Mouse (Mus musculus): Measurements from ENCODE around the gene Akr7a5. TPM values are rescaled to one million over a fixed set of nuclear protein-coding genes. Genes with fewer than 3 reads are reported as not detected.

The Akr7a5 gene
- total RNA-seq, 1 experiment = 24.7 TPM

GRCm38 (mm10) chr4:139307916-139308315 lies 2.6 kb upstream of the Akr7a5 start:
- in situ Hi-C loops (cut with MboI; ENCODE audit: low sequenced_read_pairs in 2 of 2, unreplicated experiment in 2 of 2) = no loop called here
- TF ChIP-seq ZNF384 (IDR thresholded peaks at IDR 0.05; ENCODE audit: low read depth, low read length) (no peak), CHD2 (IDR thresholded peaks at IDR 0.05; ENCODE audit: low read depth, low read length) (no peak), HCFC1 (IDR thresholded peaks at IDR 0.05; ENCODE audit: borderline replicate concordance, insufficient read depth, low read length) (no peak), MAFK (IDR thresholded peaks at IDR 0.05; ENCODE audit: insufficient read depth, low read depth, low read length) (no peak), ZC3H11A (IDR thresholded peaks at IDR 0.05; ENCODE audit: borderline replicate concordance, low read depth, low read length) (no peak)

GRCm38 (mm10) chr4:139309651-139310050 lies 893 bp upstream of the Akr7a5 start:
- H3K36me3 ChIP-seq (ENCODE audit: control insufficient read depth, insufficient read depth, low read length, poor library complexity, severe bottlenecking) = peaks cover 8% of the 10 kb centered on the region; the same call in 1 of the 2 replicates
- no peak for TF ChIP-seq ZNF384 (IDR thresholded peaks at IDR 0.05; ENCODE audit: low read depth, low read length)
- TF ChIP-seq CHD2 (IDR thresholded peaks at IDR 0.05; ENCODE audit: low read depth, low read length) = no peak
- TF ChIP-seq HCFC1 (IDR thresholded peaks at IDR 0.05; ENCODE audit: borderline replicate concordance, insufficient read depth, low read length) = no peak
- no peak for TF ChIP-seq ZC3H11A (IDR thresholded peaks at IDR 0.05; ENCODE audit: borderline replicate concordance, low read depth, low read length)
- no peak for TF ChIP-seq MAFK (IDR thresholded peaks at IDR 0.05; ENCODE audit: insufficient read depth, low read depth, low read length)
- H3K9me3 ChIP-seq (ENCODE audit: control insufficient read depth, insufficient read depth, low read depth, low read length) = no peaks in the 10 kb centered on the region
- H3K27ac ChIP-seq (ENCODE audit: insufficient read depth, low read depth, low read length, poor library complexity, severe bottlenecking) = no peak overlapping the region
- H3K9ac ChIP-seq (ENCODE audit: insufficient read depth, low read depth, low read length, poor library complexity, severe bottlenecking) = peak overlapping the region; percentile 75
- no peak for DNase-seq (ENCODE audit: low read depth, low spot score)
- in situ Hi-C loops (cut with MboI; ENCODE audit: low sequenced_read_pairs in 2 of 2, unreplicated experiment in 2 of 2) = no loop called here
- peaks cover 0 to 6% of the 10 kb centered on the region in 2 experiments; a peak in 1 of 4 replicates for H3K4me1 ChIP-seq (ENCODE audit: control insufficient read depth in 2 of 2, insufficient read depth in 2 of 2, low read length in 2 of 2, poor library complexity in 1 of 2)
- H3K4me3 ChIP-seq (ENCODE audit: insufficient read depth in 1 of 2, low read depth in 1 of 2, low read length in 2 of 2, poor library complexity in 1 of 2, severe bottlenecking in 1 of 2) = peak overlapping the region; percentile 85 to 89

More at GRCm38 (mm10) chr4:139307916-139308315, 2.6 kb upstream of the Akr7a5 start:
- Histone ChIP-seq H3K4me3 (ENCODE audit: insufficient read depth in 1 of 2, low read depth in 1 of 2, low read length in 2 of 2, poor library complexity in 1 of 2, severe bottlenecking in 1 of 2) (no peak overlapping the region), H3K9me3 (ENCODE audit: control insufficient read depth, insufficient read depth, low read depth, low read length) (no peaks in the 10 kb centered on the region), H3K9ac (ENCODE audit: insufficient read depth, low read depth, low read length, poor library complexity, severe bottlenecking) (no peak overlapping the region), H3K36me3 (ENCODE audit: control insufficient read depth, insufficient read depth, low read length, poor library complexity, severe bottlenecking) (peaks cover 2% of the 10 kb centered on the region; the same call in 1 of the 2 replicates), H3K27ac (ENCODE audit: insufficient read depth, low read depth, low read length, poor library complexity, severe bottlenecking) (no peak overlapping the region), H3K4me1 (ENCODE audit: control insufficient read depth in 2 of 2, insufficient read depth in 2 of 2, low read length in 2 of 2, poor library complexity in 1 of 2) (peaks cover 0 to 7% of the 10 kb centered on the region in 2 experiments; a peak in 2 of 4 replicates)
- no peak for DNase-seq (ENCODE audit: low read depth, low spot score)

- TF ChIP-seq MAFK (IDR thresholded peaks at IDR 0.05; ENCODE audit: insufficient read depth, low read depth, low read length) = no peak
- no peak for TF ChIP-seq ZNF384 (IDR thresholded peaks at IDR 0.05; ENCODE audit: low read depth, low read length)
- no peak for TF ChIP-seq HCFC1 (IDR thresholded peaks at IDR 0.05; ENCODE audit: borderline replicate concordance, insufficient read depth, low read length)
- TF ChIP-seq CHD2 (IDR thresholded peaks at IDR 0.05; ENCODE audit: low read depth, low read length) = no peak
- no peak for TF ChIP-seq ZC3H11A (IDR thresholded peaks at IDR 0.05; ENCODE audit: borderline replicate concordance, low read depth, low read length)
- H3K4me3 ChIP-seq (ENCODE audit: insufficient read depth in 1 of 2, low read depth in 1 of 2, low read length in 2 of 2, poor library complexity in 1 of 2, severe bottlenecking in 1 of 2) = peak overlapping the region; percentile 85 to 89
- peaks cover 12% of the 10 kb centered on the region; the same call in 1 of the 2 replicates for H3K36me3 ChIP-seq (ENCODE audit: control insufficient read depth, insufficient read depth, low read length, poor library complexity, severe bottlenecking)
- no peak for DNase-seq (ENCODE audit: low read depth, low spot score)
- H3K9ac ChIP-seq (ENCODE audit: insufficient read depth, low read depth, low read length, poor library complexity, severe bottlenecking) = peak overlapping the region; percentile 85
- H3K9me3 ChIP-seq (ENCODE audit: control insufficient read depth, insufficient read depth, low read depth, low read length) = no peaks in the 10 kb centered on the region
- H3K27ac ChIP-seq (ENCODE audit: insufficient read depth, low read depth, low read length, poor library complexity, severe bottlenecking) = no peak overlapping the region
- H3K4me1 ChIP-seq (ENCODE audit: control insufficient read depth in 2 of 2, insufficient read depth in 2 of 2, low read length in 2 of 2, poor library complexity in 1 of 2) = peaks cover 0 to 6% of the 10 kb centered on the region in 2 experiments; a peak in 1 of 4 replicates
- in situ Hi-C loops (cut with MboI; ENCODE audit: low sequenced_read_pairs in 2 of 2, unreplicated experiment in 2 of 2) = no loop called here
Measured at GRCm38 (mm10) chr4:139310899-139311701, 556 bp downstream of the Akr7a5 start.

- Histone ChIP-seq H3K9ac (ENCODE audit: insufficient read depth, low read depth, low read length, poor library complexity, severe bottlenecking) (peak overlapping the region; percentile 17; the same call in 1 of the 2 replicates), H3K4me1 (ENCODE audit: control insufficient read depth in 2 of 2, insufficient read depth in 2 of 2, low read length in 2 of 2, poor library complexity in 1 of 2) (peaks cover 0 to 6% of the 10 kb centered on the region in 2 experiments; a peak in 1 of 4 replicates), H3K27ac (ENCODE audit: insufficient read depth, low read depth, low read length, poor library complexity, severe bottlenecking) (no peak overlapping the region), H3K4me3 (ENCODE audit: insufficient read depth in 1 of 2, low read depth in 1 of 2, low read length in 2 of 2, poor library complexity in 1 of 2, severe bottlenecking in 1 of 2) (peak overlapping the region; percentile 85 to 89), H3K9me3 (ENCODE audit: control insufficient read depth, insufficient read depth, low read depth, low read length) (no peaks in the 10 kb centered on the region), H3K36me3 (ENCODE audit: control insufficient read depth, insufficient read depth, low read length, poor library complexity, severe bottlenecking) (peaks cover 12% of the 10 kb centered on the region; the same call in 1 of the 2 replicates)
- TF ChIP-seq CHD2 (IDR thresholded peaks at IDR 0.05; ENCODE audit: low read depth, low read length) = no peak
- TF ChIP-seq MAFK (IDR thresholded peaks at IDR 0.05; ENCODE audit: insufficient read depth, low read depth, low read length) = no peak
- no peak for TF ChIP-seq ZC3H11A (IDR thresholded peaks at IDR 0.05; ENCODE audit: borderline replicate concordance, low read depth, low read length)
- TF ChIP-seq ZNF384 (IDR thresholded peaks at IDR 0.05; ENCODE audit: low read depth, low read length) = no peak
- TF ChIP-seq HCFC1 (IDR thresholded peaks at IDR 0.05; ENCODE audit: borderline replicate concordance, insufficient read depth, low read length) = no peak
- no peak for DNase-seq (ENCODE audit: low read depth, low spot score)
- in situ Hi-C loops (cut with MboI; ENCODE audit: low sequenced_read_pairs in 2 of 2, unreplicated experiment in 2 of 2) = no loop called here
Measured at GRCm38 (mm10) chr4:139311707-139312106, 1.2 kb downstream of the Akr7a5 start.

Data from ES-E14 (cell line).